Mouse (Mus musculus) erythroblast, embryonic 14.5 days (primary cell): Measurements from ENCODE around the gene Polr3c. TPM values are rescaled to one million over a fixed set of nuclear protein-coding genes. Genes with fewer than 3 reads are reported as not detected.

ENCODE experiments used
- H3K27me3 ChIP-seq: 2 replicates; pipeline ENCODE4 v1.6.1; 2012; ENCODE audit warnings: inconsistent platforms; ENCODE audit not compliant: control insufficient read depth
- H3K36me3 ChIP-seq: 2 replicates; pipeline ENCODE4 v1.6.1; 2012; ENCODE audit warnings: mild to moderate bottlenecking, inconsistent platforms; ENCODE audit not compliant: control insufficient read depth
- H3K4me1 ChIP-seq: 2 replicates; pipeline ENCODE4 v1.6.1; 2012; ENCODE audit warnings: inconsistent platforms; ENCODE audit not compliant: control insufficient read depth
- H3K4me3 ChIP-seq: replicated peaks from 2 replicates; pipeline ENCODE3; 2012; ENCODE audit warnings: moderate library complexity, mild to moderate bottlenecking, inconsistent platforms
- H3K9me3 ChIP-seq: 2 replicates; pipeline ENCODE4 v1.6.1; 2012; ENCODE audit warnings: low read length, inconsistent platforms, mixed read lengths; ENCODE audit not compliant: control insufficient read depth
- GATA1 ChIP-seq: IDR thresholded peaks from 2 replicates; pipeline ENCODE4 v1.6.1; 2012; ENCODE audit warnings: low read length, inconsistent platforms, mixed read lengths
- TAL1 ChIP-seq: IDR thresholded peaks from 3 replicates; pipeline ENCODE4 v1.6.1; 2012; ENCODE audit warnings: low read length, inconsistent platforms, mixed read lengths
- polyA plus RNA-seq: library from polyadenylated mRNA; stranded (reverse); fragments of >175 nt; gene quantifications from 2 replicates; pipeline ENCODE4 v1.2.3, GENCODE M21; 2012

Polr3c gene
- polyA plus RNA-seq, 1 experiment = 1.2 TPM

DNA sequence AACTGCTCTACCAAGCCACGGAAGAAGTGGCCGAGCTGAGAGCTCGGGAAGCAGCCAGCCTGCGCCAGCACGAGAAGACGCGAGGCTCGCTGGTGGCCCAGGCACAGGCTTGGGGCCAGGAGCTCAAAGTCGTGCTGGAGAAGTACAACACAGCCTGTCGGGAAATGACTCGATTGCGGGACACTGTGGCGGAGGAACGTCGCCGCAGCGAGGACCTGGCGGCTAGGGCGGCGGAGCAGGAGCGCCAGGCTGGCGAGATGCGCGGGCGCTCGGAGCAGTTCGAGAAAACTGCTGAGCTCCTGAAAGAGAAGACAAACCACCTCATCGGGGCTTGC, 42.6 kb downstream of the Polr3c start:
- no peaks in the 10 kb centered on the region for H3K9me3 ChIP-seq
- peaks cover 59% of the 10 kb centered on the region for H3K27me3 ChIP-seq
- TF ChIP-seq GATA1 (no peak), TAL1 (no peak)
- H3K4me3 ChIP-seq = no peak overlapping the region
- no peaks in the 10 kb centered on the region for H3K36me3 ChIP-seq
- H3K4me1 ChIP-seq = peaks cover 8% of the 10 kb centered on the region

DNA sequence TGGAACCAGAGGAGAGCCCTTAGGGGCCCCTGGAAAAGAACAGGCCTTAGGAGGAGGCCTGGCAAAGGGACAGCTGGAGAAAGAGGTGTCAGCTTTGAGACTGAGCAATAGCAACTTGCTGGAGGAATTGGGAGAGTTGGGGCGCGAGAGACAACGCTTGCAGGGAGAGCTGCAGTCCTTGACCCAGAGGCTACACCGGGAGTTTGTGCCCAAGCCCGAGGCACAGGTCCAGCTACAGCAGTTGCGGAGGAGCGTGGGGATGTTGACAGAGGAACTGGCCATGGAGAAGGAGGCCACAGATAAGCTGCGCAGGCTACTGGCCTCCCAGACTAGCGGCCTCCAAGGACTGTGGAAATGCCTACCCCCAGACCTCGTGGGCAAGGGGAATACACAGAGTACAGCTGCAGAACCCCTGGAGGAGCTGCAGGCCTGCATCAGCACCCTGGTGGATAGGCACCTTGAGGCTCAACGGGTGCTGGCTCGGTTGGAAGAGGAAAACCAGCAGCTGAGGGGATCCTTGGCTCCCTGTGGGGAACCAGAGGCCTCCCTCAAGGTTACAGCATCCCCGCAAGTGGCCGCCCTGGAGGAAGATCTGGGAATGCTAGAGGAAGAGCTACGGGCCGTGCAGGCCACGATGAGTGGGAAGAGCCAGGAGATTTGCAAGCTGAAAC, 43.1 kb downstream of the Polr3c start:
- Histone ChIP-seq H3K4me3 (no peak overlapping the region), H3K27me3 (peaks cover 56% of the 10 kb centered on the region), H3K9me3 (no peaks in the 10 kb centered on the region), H3K36me3 (no peaks in the 10 kb centered on the region), H3K4me1 (peaks cover 12% of the 10 kb centered on the region)
- TF ChIP-seq GATA1 (no peak), TAL1 (no peak)

DNA sequence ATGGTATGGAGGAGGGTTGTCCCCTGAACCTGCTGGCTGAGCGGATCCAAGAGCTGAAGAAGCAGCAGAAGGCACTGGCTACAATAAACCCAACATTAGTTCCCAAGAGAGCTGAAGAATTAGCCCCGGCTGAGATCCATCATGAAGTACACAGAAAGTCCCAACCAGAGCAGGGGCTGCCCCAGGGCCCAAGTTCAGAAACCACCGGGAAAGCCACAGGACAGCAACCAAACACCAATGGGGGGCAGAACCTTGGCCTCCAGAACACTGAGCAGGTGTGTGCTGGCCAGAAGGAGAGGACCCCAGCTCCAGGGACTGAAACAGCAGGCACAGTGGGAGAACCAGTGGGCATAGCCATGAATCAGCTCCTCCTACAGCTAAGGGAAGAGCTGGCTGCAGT, 43.9 kb downstream of the Polr3c start:
- Histone ChIP-seq H3K9me3 (no peaks in the 10 kb centered on the region), H3K27me3 (peaks cover 50% of the 10 kb centered on the region), H3K4me3 (no peak overlapping the region), H3K4me1 (peaks cover 20% of the 10 kb centered on the region), H3K36me3 (no peaks in the 10 kb centered on the region)
- TF ChIP-seq GATA1 (no peak), TAL1 (no peak)

DNA sequence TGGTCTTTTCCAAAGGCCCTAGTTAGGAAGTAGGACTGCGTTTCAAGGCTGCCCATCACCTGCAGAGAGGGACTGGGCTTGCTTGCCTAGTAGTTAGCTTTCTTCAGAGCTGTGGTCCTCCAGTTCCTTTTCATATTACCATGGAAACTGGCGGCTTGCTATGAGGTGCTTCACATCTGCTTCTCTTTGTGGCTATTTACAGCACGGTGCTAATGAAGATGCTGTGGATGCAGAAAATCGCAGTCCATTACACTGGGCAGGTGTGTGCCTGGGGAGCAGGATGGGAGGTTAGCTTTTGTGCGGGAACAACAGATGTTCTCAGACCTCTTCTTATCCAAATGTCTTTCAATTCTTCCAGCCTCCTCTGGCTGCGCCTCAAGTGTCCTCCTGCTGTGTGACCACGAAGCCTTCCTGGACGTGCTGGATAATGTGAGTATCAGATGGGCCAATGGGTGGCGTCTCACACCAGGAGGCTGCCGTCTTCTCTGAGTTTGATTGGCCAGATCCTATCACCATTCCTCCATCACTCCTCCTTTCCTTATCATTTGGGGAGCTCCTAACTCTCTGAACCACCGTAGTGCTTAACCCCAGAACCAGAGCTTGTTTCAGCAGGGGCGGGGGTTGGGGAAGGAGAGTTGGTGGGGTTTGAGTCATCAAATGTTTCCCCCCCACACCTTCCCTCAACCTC, 47.0 kb downstream of the Polr3c start:
- Histone ChIP-seq H3K4me3 (no peak overlapping the region), H3K36me3 (no peaks in the 10 kb centered on the region), H3K27me3 (peaks cover 33% of the 10 kb centered on the region), H3K4me1 (peaks cover 20% of the 10 kb centered on the region), H3K9me3 (no peaks in the 10 kb centered on the region)
- no peak for TF ChIP-seq GATA1
- TF ChIP-seq TAL1 = no peak

DNA sequence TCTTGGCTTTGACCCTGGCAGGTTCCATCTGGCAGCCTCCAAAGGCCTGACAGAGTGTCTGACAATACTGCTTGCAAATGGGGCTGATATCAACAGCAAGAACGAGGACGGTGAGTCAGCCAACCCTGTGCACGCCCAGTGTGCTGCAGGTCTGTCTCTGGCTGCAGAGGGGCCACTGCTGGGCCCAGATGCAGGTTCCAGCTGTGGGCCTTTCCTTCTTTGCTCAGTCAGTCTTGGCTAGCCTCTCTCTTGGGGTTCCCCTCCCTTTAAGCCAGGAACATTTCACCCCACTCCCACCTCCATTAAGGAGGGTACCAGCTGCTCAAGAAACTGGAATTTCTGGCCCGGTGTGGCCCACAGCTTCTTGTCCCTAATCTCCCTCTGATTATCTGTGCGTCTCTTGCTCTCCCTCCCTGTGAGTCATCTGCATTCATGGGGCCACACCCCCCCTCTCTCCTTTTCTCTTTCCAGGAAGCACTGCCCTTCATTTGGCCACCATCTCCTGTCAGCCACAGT, 48.2 kb downstream of the Polr3c start:
- Histone ChIP-seq H3K4me3 (no peak overlapping the region), H3K27me3 (peaks cover 21% of the 10 kb centered on the region), H3K4me1 (peaks cover 17% of the 10 kb centered on the region), H3K9me3 (no peaks in the 10 kb centered on the region), H3K36me3 (no peaks in the 10 kb centered on the region)
- no peak for TF ChIP-seq GATA1
- TF ChIP-seq TAL1 = no peak

GRCm38 (mm10) chr3:96678456-96678855, 49.0 kb downstream of the Polr3c start:
- Histone ChIP-seq H3K4me3 (no peak overlapping the region), H3K9me3 (no peaks in the 10 kb centered on the region), H3K4me1 (peaks cover 17% of the 10 kb centered on the region), H3K36me3 (no peaks in the 10 kb centered on the region), H3K27me3 (peaks cover 14% of the 10 kb centered on the region)
- TF ChIP-seq TAL1 = no peak
- TF ChIP-seq GATA1 = no peak

- H3K27me3 ChIP-seq = peaks cover 14% of the 10 kb centered on the region
Observed at GRCm38 (mm10) chr3:96675690-96676089, 51.7 kb downstream of the Polr3c start.

GRCm38 (mm10) chr3:96675171-96675570, 52.3 kb downstream of the Polr3c start:
- TF ChIP-seq GATA1 = no peak
- no peak for TF ChIP-seq TAL1
- no peaks in the 10 kb centered on the region for H3K9me3 ChIP-seq

More at GRCm38 (mm10) chr3:96675690-96676089, 51.7 kb downstream of the Polr3c start:
- no peaks in the 10 kb centered on the region for H3K9me3 ChIP-seq
- H3K4me1 ChIP-seq = peaks cover 15% of the 10 kb centered on the region
- no peaks in the 10 kb centered on the region for H3K36me3 ChIP-seq
- no peak overlapping the region for H3K4me3 ChIP-seq
- TF ChIP-seq GATA1 = no peak
- no peak for TF ChIP-seq TAL1

GRCm38 (mm10) chr3:96674442-96674841, 53.0 kb downstream of the Polr3c start:
- Histone ChIP-seq H3K4me3 (no peak overlapping the region), H3K4me1 (peaks cover 20% of the 10 kb centered on the region), H3K36me3 (no peaks in the 10 kb centered on the region), H3K27me3 (peaks cover 27% of the 10 kb centered on the region), H3K9me3 (no peaks in the 10 kb centered on the region)
- TF ChIP-seq GATA1 (no peak), TAL1 (no peak)

More at GRCm38 (mm10) chr3:96675171-96675570, 52.3 kb downstream of the Polr3c start:
- Histone ChIP-seq H3K4me3 (no peak overlapping the region), H3K4me1 (peaks cover 16% of the 10 kb centered on the region), H3K36me3 (no peaks in the 10 kb centered on the region), H3K27me3 (peaks cover 20% of the 10 kb centered on the region)
